Mouse (Mus musculus) CH12F3 (cell line): ENCODE results near the gene Adamts20.

Source experiments
- in situ Hi-C: fragments of 300-500 bp; cut with MboI; formaldehyde crosslinking; loops from 2 replicates; pipeline ENCODE4 v1.14.3; 2020; ENCODE audit warnings: low sequenced_read_pairs

Gene Adamts20

DNA sequence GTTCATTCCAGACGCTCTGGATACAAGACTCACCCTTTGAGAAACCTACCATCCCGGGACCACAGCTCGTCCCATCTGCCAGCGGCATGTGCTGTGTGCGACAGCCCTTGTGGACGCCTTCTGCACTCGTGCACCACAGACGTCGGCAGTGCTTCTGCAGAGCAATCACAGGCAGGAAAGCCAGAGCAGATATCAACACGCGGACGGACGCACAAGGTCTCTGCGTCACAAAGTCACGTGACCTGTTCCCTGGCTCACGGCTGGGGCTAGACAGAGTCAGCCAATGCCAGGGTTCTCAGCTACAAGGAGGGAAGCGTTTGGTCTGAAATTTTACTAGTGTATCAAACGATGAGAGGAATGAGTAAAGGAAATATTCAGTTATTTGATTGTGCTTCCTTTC lies 116.2 kb downstream of the Adamts20 start:
- in situ Hi-C loops = loop anchor here (25.0 kb wide), 1 partner anchor 163 kb away; no protein-coding TSS in a partner anchor

DNA sequence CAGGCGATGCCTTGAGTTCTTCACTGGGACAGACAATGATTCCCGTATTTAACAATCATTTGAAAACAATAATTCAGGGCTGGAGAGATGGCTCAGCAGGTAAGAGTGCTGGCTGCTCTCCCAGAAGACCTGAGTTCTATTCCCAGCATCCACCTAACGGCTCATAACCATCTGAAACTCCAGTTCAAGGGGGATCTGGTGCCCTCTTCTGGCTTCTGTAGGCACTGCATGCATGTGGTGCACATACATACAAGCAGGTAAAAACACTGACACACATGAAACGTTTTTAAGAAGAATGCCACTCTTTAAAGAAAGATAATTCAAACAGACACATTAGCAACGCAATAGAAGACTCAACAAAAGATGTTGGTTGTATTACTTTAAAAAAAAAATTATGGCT lies 120.9 kb downstream of the Adamts20 start:
- in situ Hi-C loops = loop anchor here (25.0 kb wide), 1 partner anchor 168 kb away; no protein-coding TSS in a partner anchor

GRCm38 (mm10) chr15:94342365-94342764 lies 122.9 kb downstream of the Adamts20 start:
- in situ Hi-C loops = loop anchor here (25.0 kb wide), 1 partner anchor 170 kb away; no protein-coding TSS in a partner anchor

DNA sequence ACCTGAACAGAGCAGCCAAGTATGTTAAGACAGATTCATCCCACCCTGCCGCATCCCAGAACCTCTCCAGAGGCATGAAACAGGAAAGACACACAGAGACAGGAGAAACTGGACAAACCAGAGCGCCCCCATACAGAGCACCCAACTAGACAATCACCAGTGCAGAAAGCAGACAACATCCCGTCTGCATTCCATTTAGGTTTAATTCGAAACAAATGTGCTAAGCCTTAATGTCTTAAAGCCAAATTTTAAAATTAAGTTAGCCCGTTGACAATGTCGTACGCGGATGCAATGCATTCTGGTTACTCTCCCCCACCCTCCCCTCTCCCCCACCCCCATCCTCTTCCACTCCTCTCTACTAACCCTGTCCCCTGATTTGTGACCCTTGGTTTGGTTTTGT lies 126.2 kb downstream of the Adamts20 start:
- in situ Hi-C loops = loop anchor here (25.0 kb wide), 1 partner anchor 173 kb away; no protein-coding TSS in a partner anchor

GRCm38 (mm10) chr15:94334586-94334985 lies 130.6 kb downstream of the Adamts20 start:
- in situ Hi-C loops = loop anchor here (25.0 kb wide), 1 partner anchor 178 kb away; no protein-coding TSS in a partner anchor

- in situ Hi-C loops = loop anchor here (25.0 kb wide), 1 partner anchor 186 kb away; no protein-coding TSS in a partner anchor
Measured at GRCm38 (mm10) chr15:94326626-94327025, 138.6 kb downstream of the Adamts20 start.

GRCm38 (mm10) chr15:94325509-94326181 lies 139.6 kb downstream of the Adamts20 start:
- in situ Hi-C loops = loop anchor here (25.0 kb wide), 1 partner anchor 187 kb away; no protein-coding TSS in a partner anchor

DNA sequence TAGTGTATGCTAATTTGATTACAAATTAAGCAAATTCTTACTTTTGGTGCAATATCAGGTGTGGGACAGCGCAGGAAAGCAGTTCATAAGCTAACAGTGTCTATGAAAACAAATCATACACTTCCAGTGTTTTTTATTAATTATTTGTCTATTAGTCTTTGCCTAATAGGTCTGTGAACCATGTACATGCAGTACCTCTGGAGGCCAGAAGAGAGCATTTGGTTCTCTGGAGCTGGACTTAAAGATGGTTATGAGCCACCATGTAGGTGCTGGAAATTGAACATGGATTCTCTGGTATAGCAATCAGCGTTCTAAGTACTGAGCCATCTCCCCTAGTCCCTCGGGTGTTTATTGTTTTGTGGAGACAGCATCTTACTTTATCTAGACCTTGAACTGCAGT lies 149.0 kb downstream of the Adamts20 start:
- in situ Hi-C loops = no loop called here

GRCm38 (mm10) chr15:94309689-94310088 lies 155.5 kb downstream of the Adamts20 start:
- in situ Hi-C loops = no loop called here

DNA sequence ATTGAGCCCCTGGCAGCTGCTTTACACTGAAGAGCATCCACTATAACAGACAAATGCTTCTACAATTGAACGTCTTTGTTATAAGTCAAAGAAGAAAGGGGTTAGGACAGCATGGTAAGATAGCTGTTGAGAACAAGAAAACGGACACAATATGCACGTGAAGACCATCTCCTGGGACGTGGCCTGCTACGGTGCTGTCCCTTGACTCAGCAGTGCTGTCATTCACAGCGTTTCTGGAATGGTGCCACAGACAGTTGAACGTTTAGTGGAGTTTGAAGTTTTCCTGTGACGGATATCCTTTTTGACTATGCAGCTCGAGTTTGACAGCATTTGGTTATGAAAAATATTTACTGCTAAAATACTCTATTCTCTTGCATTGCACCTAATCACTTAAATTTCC lies 157.3 kb downstream of the Adamts20 start:
- in situ Hi-C loops = no loop called here

DNA sequence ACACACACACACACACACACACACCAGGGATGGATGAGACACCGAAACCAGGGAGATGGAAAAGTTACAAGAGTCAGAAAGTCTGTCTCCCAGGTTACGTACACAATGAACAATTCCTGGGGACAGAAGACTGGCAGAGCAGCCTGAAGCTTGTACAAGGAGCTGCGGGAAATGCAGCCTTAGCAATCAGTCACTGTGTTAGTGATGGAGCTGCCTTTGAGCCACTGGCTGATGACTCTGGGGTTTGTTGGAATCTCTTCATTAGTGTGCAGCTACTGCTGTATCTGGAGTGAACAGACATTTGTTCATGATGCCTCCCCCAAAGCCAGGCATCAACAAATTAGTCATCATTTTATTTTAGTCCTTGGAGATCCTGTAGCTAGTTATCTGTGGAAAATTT lies 162.1 kb downstream of the Adamts20 start:
- in situ Hi-C loops = no loop called here

DNA sequence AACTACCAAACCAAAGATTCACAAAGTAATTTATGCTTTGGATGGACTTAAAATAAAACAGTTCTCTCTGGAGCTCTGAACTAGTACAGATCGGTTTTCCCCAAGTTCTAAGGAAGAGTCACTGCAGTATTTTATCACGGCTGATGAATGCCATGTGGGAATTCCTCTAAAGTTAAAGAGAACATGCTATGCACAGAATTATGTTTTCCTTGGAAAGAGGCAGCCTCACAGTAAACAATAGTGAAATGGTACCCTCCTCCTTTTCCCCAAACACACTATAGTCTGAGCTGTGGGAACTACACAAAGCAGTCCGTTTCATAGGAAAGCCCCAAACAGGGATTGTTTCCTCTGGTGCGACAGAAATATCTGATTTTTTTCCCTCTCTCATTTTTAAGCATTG lies 171.1 kb downstream of the Adamts20 start:
- in situ Hi-C loops = no loop called here

DNA sequence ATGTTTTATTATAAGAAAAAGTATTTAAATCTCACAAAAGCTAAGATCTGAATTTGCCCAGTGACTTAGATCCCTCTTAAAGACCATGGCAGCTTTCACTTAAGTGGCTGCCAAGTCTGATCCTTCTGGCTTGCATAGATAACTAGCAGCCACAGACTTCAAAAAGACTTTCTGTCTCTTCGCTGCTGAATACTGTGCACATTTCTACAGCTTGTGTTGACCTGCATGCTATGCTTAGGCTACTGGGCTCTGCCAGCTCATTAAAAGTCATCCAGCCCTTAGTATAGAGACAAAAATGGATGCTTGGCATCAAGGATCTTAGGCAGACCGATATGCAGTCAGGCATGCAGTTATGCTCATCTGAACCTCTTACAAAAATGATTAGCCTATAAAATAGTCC lies 177.2 kb downstream of the Adamts20 start:
- in situ Hi-C loops = no loop called here

- in situ Hi-C loops = no loop called here
Measured at GRCm38 (mm10) chr15:94287495-94287894, 177.7 kb downstream of the Adamts20 start.

- in situ Hi-C loops = no loop called here
Measured at GRCm38 (mm10) chr15:94276418-94276817, 188.8 kb downstream of the Adamts20 start.

DNA sequence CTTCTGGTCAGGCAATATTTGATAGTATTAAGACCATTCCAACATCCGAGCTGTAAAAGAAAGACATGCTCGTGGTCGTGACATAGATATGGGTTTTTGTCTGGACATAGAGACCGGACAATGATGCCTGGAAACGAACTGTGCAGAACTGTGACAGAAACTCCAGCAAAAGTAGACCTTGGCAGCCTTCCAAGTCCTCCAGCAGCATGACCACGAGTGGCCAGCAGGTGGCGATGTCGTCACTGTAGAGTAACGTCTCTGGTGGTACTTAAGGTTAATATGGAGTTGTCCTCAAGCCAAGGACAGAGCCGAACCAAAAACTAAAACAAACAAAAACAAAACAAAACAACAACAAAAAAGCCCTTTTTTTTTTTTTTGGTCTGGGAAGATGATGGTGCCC lies 199.6 kb downstream of the Adamts20 start:
- in situ Hi-C loops = loop anchor here (10.0 kb wide), 1 partner anchor 259 kb away; no protein-coding TSS in a partner anchor

DNA sequence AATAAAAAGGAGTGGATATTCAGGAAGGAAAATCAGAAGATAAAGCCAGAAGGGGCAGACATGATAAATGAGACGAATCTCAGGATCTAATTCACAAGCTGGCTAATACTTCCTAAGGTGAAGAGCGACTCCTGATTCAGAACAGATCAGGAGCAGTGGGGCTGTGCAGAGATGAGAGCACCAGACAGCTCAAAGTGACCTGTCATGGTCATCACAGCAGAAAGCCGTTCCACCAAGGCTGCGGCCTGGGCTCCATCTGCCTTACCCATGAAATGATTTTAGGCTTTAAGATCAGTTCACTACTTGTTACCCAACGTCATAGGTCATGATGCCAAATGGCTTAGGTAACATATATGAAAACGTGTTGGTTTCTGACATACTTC lies 200.7 kb downstream of the Adamts20 start:
- in situ Hi-C loops = loop anchor here (10.0 kb wide), 1 partner anchor 260 kb away; no protein-coding TSS in a partner anchor

DNA sequence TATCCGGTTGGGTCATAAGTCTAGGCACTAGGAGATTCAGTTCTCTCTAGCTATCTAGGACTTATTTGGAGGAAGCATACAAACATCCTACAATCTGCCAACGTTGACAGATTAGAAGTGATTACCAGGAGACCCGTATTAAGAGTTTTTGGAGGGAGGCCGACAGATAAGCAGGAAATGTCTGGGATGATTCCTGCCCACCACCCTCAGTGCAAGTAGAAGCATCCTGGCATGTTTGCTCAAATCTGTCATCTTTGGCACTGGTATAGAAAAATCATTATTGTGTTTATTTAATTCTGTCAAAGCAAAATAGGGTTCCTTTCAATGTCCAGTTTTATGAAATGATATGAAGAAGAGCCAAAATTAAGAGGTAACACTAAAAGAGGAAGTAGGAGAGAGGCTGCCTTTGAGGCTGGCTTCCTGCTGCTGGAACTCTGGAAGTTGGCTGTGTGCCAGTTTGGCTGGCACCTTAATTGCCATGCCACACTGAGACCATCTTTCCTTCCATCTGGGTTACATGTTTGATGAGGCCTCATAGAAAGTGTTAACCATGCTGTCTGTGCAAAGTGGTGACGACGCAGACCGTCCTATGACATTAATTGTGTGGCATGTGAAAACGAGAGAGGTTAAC lies 201.2 kb downstream of the Adamts20 start:
- in situ Hi-C loops = loop anchor here (10.0 kb wide), 1 partner anchor 261 kb away; no protein-coding TSS in a partner anchor

DNA sequence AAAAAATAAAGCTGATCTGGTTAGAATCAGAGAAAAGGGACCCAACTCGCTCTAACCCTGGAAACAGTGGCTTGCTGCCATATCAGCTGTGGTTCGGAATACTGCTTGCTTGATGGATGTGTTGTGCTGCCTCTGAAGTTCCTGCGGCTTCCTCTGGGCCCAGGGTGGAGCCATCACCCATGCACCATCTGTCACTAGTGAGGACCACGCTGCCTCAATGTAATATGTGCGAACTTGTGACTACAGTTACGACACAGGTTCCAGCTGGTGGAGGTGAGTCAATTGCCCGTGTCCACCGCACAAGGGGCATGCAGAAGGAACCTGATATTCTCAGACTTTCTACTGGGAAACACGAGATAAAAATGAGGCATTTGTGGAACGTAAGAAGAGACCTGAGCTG lies 202.0 kb downstream of the Adamts20 start:
- in situ Hi-C loops = loop anchor here (10.0 kb wide), 1 partner anchor 262 kb away; no protein-coding TSS in a partner anchor

- in situ Hi-C loops = no loop called here
Measured at GRCm38 (mm10) chr15:94259497-94259896, 205.7 kb downstream of the Adamts20 start.

- in situ Hi-C loops = no loop called here
Measured at GRCm38 (mm10) chr15:94255538-94255937, 209.7 kb downstream of the Adamts20 start.
